Mouse (Mus musculus) forebrain, postnatal 0 days (tissue): ENCODE measurements at regions not wholly inside any gene's neighbourhood (a gene's known extent, or its start where the extent isn't known, plus 50 kb on each side); places are given as distances from the start of the nearest gene placed in this dataset.
"Not testable (repeated sequence)": the region's sequence is repeated elsewhere in the genome, so short reads cannot be mapped to it uniquely, and the experiment has no call there.

Experiments used
- ATAC-seq: fragments of 200-750 bp; cut with Nextera tagmentation; 2 replicates; pipeline ENCODE4 v1.8.0; 2017; ENCODE audit warnings: mild to moderate bottlenecking, moderate library complexity
- DNase-seq: peaks from one replicate; pipeline ENCODE4 v3.0.0-alpha.2; 2015
- H3K27ac ChIP-seq: fragments of 300-500 bp; sonication (generic); 2 replicates; pipeline ENCODE4 v1.5.1; 2014; ENCODE audit warnings: low read depth, mild to moderate bottlenecking, antibody characterized with exemption, low read length, moderate library complexity, mixed read lengths
- H3K27me3 ChIP-seq: fragments of 300-500 bp; sonication (generic); 2 replicates; pipeline ENCODE4 v1.6.1; 2014; ENCODE audit warnings: mild to moderate bottlenecking, low read length, mixed read lengths; ENCODE audit not compliant: insufficient read depth
- H3K36me3 ChIP-seq: fragments of 300-500 bp; sonication (generic); 2 replicates; pipeline ENCODE4 v1.6.1; 2014; ENCODE audit warnings: mild to moderate bottlenecking, moderate library complexity; ENCODE audit not compliant: insufficient read depth
- H3K4me1 ChIP-seq: fragments of 300-500 bp; sonication (generic); 2 replicates; pipeline ENCODE4 v1.6.1; 2014; ENCODE audit warnings: antibody characterized with exemption; ENCODE audit not compliant: insufficient read depth
- H3K4me2 ChIP-seq: fragments of 300-500 bp; sonication (generic); 2 replicates; pipeline ENCODE4 v1.6.1; 2014; ENCODE audit warnings: low read depth, mild to moderate bottlenecking, moderate library complexity
- H3K4me3 ChIP-seq: fragments of 300-500 bp; sonication (generic); 2 replicates; pipeline ENCODE4 v1.5.1; 2014; ENCODE audit warnings: low read depth, low read length, mixed read lengths
- H3K9ac ChIP-seq: fragments of 300-500 bp; sonication (generic); 2 replicates; pipeline ENCODE4 v1.6.1; 2014; ENCODE audit warnings: mild to moderate bottlenecking
- H3K9me3 ChIP-seq: fragments of 300-500 bp; sonication (generic); 2 replicates; pipeline ENCODE4 v1.6.1; 2016; ENCODE audit warnings: low read length
- CTCF ChIP-seq: sonication (generic); IDR thresholded peaks from 2 replicates; pipeline ENCODE4 v1.5.1; 2016; ENCODE audit warnings: antibody characterized with exemption, control low read depth, low read depth
- WGBS: fragments of 180-500 bp; shearing (Covaris S2); extraction: QIAGEN DNeasy Blood & Tissue Kit; methylation state at CpG from one replicate; pipeline ENCODE4 v1.1.7; 2014; 5-methylcytosine and 5-hydroxymethylcytosine counted together

DNA sequence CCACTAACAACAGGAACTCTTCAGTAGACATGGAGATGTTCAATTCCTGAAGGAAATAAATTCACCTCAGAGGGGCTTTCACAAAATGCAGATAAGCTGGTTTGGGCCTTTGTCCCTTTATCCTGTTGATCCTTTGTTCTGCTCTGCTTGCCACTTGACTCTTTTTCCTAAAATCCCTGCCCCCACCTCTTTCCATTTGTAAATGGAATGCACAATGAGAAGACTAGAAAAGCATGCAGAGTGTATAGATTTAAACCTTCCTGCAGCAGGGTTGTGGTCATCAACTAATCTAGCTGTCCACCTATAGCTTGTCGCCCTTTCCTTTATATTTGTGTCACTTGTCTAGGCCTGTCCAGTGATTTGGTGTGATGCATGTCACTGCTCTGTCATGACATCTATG, 159.8 kb upstream of the Vrk2 start:
- TF ChIP-seq CTCF, result no peak
- Histone ChIP-seq H3K9me3 (no peaks in the 10 kb centered on the region), H3K36me3 (no peaks in the 10 kb centered on the region), H3K27ac (no peak overlapping the region), H3K9ac (no peak overlapping the region), H3K4me2 (no peak overlapping the region), H3K4me3 (no peak overlapping the region), H3K4me1 (no peaks in the 10 kb centered on the region), H3K27me3 (no peaks in the 10 kb centered on the region)
- ATAC-seq, result no peak
- DNase-seq, result no peak
- WGBS, result 26% methylated on average over 1 of the region's 1 CpGs

DNA sequence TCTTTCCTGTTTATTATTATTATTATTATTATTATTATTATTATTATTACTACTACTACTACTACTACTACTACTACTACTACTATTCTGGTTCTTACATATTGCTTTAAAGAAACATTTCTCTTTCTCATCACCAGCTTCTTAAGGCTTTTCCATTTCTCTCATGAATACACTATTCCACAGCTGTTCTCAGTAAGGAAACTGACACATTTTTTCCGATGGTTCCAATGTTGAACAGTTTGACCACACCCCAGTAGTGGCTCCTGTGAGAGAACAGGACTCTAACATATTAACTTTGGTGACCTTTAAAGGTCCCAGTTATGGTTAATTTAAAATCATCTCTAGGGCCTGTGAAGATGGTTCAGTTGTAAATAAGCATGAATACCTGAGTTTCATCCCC, 148.4 kb upstream of the Vrk2 start:
- Histone ChIP-seq H3K4me2 (no peak overlapping the region), H3K27me3 (no peaks in the 10 kb centered on the region), H3K27ac (no peak overlapping the region), H3K4me1 (no peaks in the 10 kb centered on the region), H3K36me3 (no peaks in the 10 kb centered on the region), H3K9me3 (no peaks in the 10 kb centered on the region), H3K4me3 (no peak overlapping the region), H3K9ac (no peak overlapping the region)
- TF ChIP-seq CTCF, result no peak
- 90% methylated on average over 1 of the region's 1 CpGs for WGBS
- DNase-seq (no peak), ATAC-seq (no peak)

DNA sequence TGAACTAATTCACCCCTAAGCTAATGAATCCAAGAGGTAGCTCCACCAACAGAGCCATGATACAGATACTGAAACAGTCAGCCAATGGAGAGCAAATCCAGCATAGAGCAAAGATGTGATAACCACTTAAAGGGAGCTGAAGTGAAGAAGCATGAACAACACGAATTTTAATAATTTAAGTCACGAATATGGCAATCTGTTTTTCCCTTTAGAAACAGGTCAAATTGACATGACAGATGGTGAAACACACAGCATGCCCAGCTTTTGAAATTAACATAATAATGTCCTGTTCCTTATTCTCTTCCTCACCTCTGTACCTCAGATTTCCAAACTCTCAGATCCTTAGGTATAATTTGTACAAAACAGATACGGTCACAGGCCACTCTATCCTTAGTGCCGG, 145.9 kb upstream of the Vrk2 start:
- no peaks in the 10 kb centered on the region for H3K36me3 ChIP-seq
- DNase-seq (no peak), ATAC-seq (no peak)
- no peak overlapping the region for H3K4me2 ChIP-seq
- H3K4me1 ChIP-seq, result no peaks in the 10 kb centered on the region
- H3K27me3 ChIP-seq, result no peaks in the 10 kb centered on the region
- TF ChIP-seq CTCF, result no peak
- no peaks in the 10 kb centered on the region for H3K9me3 ChIP-seq
- no peak overlapping the region for H3K9ac ChIP-seq
- WGBS, result 39% methylated on average over 4 of the region's 4 CpGs
- no peak overlapping the region for H3K4me3 ChIP-seq
- H3K27ac ChIP-seq, result no peak overlapping the region

DNA sequence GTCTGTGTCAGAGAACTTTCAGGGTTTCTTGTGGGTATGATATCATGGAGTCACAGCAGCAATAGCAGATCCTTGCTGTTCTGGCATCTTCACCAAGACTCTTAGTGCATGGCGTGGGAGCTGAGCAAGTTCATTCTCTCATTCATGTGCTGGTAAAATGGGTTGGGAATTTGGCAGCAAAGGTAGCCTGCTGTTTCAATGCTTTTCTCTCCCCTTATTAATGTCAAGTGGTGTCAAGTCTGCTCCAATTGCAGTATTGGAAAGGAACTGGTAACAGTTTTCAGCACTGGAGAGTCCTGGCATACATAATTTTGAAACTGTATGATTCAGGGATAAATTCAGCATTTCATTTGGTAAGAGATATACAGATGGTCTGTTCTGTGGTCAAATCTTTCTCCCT, 133.2 kb upstream of the Vrk2 start:
- Histone ChIP-seq H3K9me3 (no peaks in the 10 kb centered on the region), H3K4me2 (no peak overlapping the region), H3K36me3 (no peaks in the 10 kb centered on the region), H3K4me3 (no peak overlapping the region), H3K9ac (no peak overlapping the region), H3K27ac (no peak overlapping the region), H3K4me1 (no peaks in the 10 kb centered on the region), H3K27me3 (no peaks in the 10 kb centered on the region)
- TF ChIP-seq CTCF, result no peak
- peak; percentile 29; the same call in 1 of the 2 replicates for ATAC-seq
- WGBS, result 47% methylated on average over 1 of the region's 1 CpGs
- no peak for DNase-seq

DNA sequence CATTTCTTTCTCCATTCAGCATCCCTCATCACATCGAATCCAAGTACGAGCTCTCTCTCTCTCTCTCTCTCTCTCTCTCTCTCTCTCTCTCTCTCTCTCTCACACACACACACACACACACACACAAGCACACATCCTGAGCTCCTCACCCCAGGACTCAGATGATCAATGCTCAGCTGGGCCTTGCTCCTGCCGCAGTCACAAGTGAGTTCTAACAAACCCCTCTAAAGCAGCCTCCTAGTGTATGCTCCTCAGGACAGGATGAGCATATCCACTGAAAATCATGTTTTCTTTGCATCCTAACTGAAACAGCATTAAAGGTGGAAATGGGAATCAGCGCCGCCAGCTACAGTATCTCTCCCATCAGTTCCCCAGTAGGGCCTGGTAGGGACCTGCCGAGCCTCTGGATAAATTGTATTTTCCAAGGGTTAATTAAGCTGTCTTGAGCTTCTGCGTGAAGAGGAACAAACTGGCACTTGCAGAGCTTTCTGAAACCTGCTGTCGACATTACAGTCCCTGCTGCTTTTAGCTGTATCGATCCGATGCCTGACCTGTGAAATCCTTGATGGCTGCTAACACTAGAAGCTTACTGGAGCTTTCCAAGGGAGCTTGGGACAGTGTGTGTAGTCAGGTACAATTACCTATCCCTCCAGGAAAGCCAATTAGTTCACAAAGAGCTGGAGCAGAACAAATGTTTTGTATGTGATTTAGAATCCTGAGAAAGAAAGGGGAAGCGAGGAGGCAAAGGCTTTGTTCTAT, 131.3 kb upstream of the Vrk2 start:
- no peak overlapping the region for H3K4me3 ChIP-seq
- H3K4me1 ChIP-seq, result no peaks in the 10 kb centered on the region
- no peak overlapping the region for H3K27ac ChIP-seq
- WGBS, result 42% methylated on average over 11 of the region's 11 CpGs
- no peak overlapping the region for H3K4me2 ChIP-seq
- H3K27me3 ChIP-seq, result no peaks in the 10 kb centered on the region
- no peaks in the 10 kb centered on the region for H3K36me3 ChIP-seq
- TF ChIP-seq CTCF, result no peak
- no peak; the same call in 1 of the 2 replicates for ATAC-seq
- no peak overlapping the region for H3K9ac ChIP-seq
- no peaks in the 10 kb centered on the region for H3K9me3 ChIP-seq
- DNase-seq, result peak; percentile 32

DNA sequence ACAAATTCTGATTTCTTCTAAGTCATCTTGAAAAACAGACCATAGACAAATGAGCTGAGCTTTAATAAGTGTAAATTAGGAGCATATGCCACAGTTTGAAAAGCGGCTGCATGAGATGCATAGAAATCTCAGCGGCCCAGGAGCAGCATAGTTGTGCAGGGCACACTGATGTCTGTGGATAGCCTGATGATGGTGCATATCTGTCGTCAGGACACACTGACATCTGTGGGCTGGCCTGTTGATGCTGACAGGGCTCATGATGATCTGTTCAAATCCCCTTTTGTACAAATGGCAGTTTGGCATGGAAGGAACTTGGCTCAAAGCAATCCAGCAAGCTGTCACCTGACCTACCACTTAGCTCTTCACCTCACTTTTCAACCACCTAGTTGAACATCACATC, 128.5 kb upstream of the Vrk2 start:
- ATAC-seq (peak; percentile 32), DNase-seq (no peak)
- Histone ChIP-seq H3K36me3 (no peaks in the 10 kb centered on the region), H3K27ac (no peak overlapping the region), H3K9me3 (no peaks in the 10 kb centered on the region), H3K4me3 (no peak overlapping the region), H3K9ac (no peak overlapping the region), H3K4me2 (no peak overlapping the region), H3K27me3 (no peaks in the 10 kb centered on the region), H3K4me1 (no peaks in the 10 kb centered on the region)
- 61% methylated on average over 3 of the region's 3 CpGs for WGBS
- TF ChIP-seq CTCF, result no peak

DNA sequence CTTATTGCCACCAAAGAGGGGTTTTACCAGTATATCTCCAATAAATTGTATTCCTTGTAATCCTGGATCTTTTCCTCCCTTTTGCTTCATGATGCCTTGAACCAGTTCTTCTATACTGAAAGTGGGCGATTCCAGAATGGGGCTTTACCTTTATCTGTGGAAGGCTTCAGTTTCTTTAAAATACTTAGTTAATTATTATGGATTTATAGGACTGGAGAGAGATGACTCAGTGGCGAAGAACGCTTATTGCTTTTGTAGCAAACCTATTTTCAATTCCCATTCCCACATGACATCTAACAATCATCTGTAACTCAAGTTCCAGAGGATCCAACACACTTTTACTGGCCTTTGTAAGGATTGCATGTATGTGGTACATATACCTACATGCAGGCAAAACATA, 127.4 kb upstream of the Vrk2 start:
- no peaks in the 10 kb centered on the region for H3K36me3 ChIP-seq
- H3K4me2 ChIP-seq, result no peak overlapping the region
- ATAC-seq, result no peak
- H3K9ac ChIP-seq, result no peak overlapping the region
- WGBS, result 98% methylated on average over 3 of the region's 3 CpGs
- DNase-seq, result no peak
- H3K4me1 ChIP-seq, result no peaks in the 10 kb centered on the region
- H3K9me3 ChIP-seq, result no peaks in the 10 kb centered on the region
- H3K4me3 ChIP-seq, result no peak overlapping the region
- no peak overlapping the region for H3K27ac ChIP-seq
- TF ChIP-seq CTCF, result no peak
- H3K27me3 ChIP-seq, result no peaks in the 10 kb centered on the region

DNA sequence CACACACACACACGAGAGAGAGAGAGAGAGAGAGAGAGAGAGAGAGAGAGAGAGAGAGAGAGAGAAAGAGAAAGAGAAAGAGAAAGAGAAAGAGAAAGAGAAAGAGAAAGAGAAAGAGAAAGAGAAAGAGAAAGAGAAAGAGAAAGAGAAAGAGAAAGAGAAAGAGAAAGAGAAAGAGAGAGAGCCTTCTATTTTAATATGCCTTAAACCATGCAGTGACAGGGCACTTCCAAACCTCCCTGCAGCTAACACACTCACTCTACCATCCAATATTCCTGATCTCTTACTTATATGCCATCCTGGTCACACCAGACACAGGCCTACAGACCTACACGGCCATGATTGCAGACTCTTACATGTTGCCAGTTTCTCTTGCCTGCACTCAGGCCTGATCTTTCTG, 117.4 kb upstream of the Vrk2 start:
- not testable (repeated sequence) for H3K4me2 ChIP-seq, H3K27ac ChIP-seq, H3K9ac ChIP-seq, ATAC-seq, H3K4me3 ChIP-seq, H3K27me3 ChIP-seq, H3K36me3 ChIP-seq, DNase-seq, H3K4me1 ChIP-seq, H3K9me3 ChIP-seq
- 66% methylated on average over 2 of the region's 2 CpGs for WGBS
